Mouse (Mus musculus) neural tube, embryonic 15.5 days (tissue): ENCODE measurements around the gene Nr1h2. TPM values are rescaled to one million over a fixed set of nuclear protein-coding genes. Genes with fewer than 3 reads are reported as not detected.

Source experiments
- ATAC-seq: fragments of 200-750 bp; cut with Nextera tagmentation; 2 replicates; pipeline ENCODE4 v1.8.0; 2017; ENCODE audit warnings: mild to moderate bottlenecking, moderate TSS enrichment, moderate library complexity; ENCODE audit not compliant: low FRiP score
- H3K27ac ChIP-seq: fragments of 300-500 bp; sonication (generic); replicated peaks from 2 replicates; pipeline ENCODE4 v1.5.1; 2015; ENCODE audit warnings: mild to moderate bottlenecking, inconsistent platforms
- H3K27me3 ChIP-seq: fragments of 300-500 bp; sonication (generic); replicated peaks from 2 replicates; pipeline ENCODE4 v1.6.1; 2015; ENCODE audit warnings: inconsistent platforms
- H3K36me3 ChIP-seq: fragments of 300-500 bp; sonication (generic); 2 replicates; pipeline ENCODE4 v1.6.1; 2015; ENCODE audit warnings: inconsistent platforms
- H3K4me1 ChIP-seq: fragments of 300-500 bp; sonication (generic); 2 replicates; pipeline ENCODE4 v1.6.1; 2015; ENCODE audit warnings: inconsistent platforms
- H3K4me2 ChIP-seq: fragments of 300-500 bp; sonication (generic); 2 replicates; pipeline ENCODE4 v1.6.1; 2015; ENCODE audit warnings: inconsistent platforms, mild to moderate bottlenecking, moderate library complexity
- H3K4me3 ChIP-seq: fragments of 300-500 bp; sonication (generic); replicated peaks from 2 replicates; pipeline ENCODE4 v1.5.1; 2015; ENCODE audit warnings: mild to moderate bottlenecking, inconsistent platforms
- H3K9ac ChIP-seq: fragments of 300-500 bp; sonication (generic); replicated peaks from 2 replicates; pipeline ENCODE4 v1.6.1; 2015; ENCODE audit warnings: mild to moderate bottlenecking, inconsistent platforms
- H3K9me3 ChIP-seq: fragments of 300-500 bp; sonication (generic); replicated peaks from 2 replicates; pipeline ENCODE4 v1.6.1; 2016; ENCODE audit warnings: inconsistent platforms
- WGBS: fragments of 180-500 bp; shearing (Covaris S2); methylation state at CpG from one replicate; pipeline ENCODE4 v1.1.7; 2015; ENCODE audit warnings: mixed read lengths; 5-methylcytosine and 5-hydroxymethylcytosine counted together
- polyA plus RNA-seq: library from polyadenylated mRNA; unstranded; fragments of >200 nt; fragmentation: Nextera tagmentation; extraction: Ambion mirVana; gene quantifications from 2 replicates; pipeline ENCODE4 v1.2.1, GENCODE M21; 2015

Nr1h2 gene
- polyA plus RNA-seq, 1 experiment from 2014 or later = 54.0 TPM

- Histone ChIP-seq H3K4me2 (peak within 1 kb of the TSS; percentile 94), H3K9me3 (no peaks in the 10 kb centered on the region), H3K27me3 (no peaks in the 10 kb centered on the region), H3K4me1 (peaks cover 22% of the 10 kb centered on the region), H3K27ac (peak within 1 kb of the TSS; percentile 72), H3K9ac (peak within 1 kb of the TSS; percentile 48), H3K4me3 (peak within 1 kb of the TSS; percentile 57), H3K36me3 (peaks cover 25% of the 10 kb centered on the region)
- peak; percentile 89 for ATAC-seq
- WGBS = under 1% methylated on average over 43 of the region's 43 CpGs
These were observed 5.2 kb downstream of the Nr1h2 start, which contains the start of gene Pold1 for GRCm38 (mm10) chr7:44548497-44549087. TSS of gene Pold1 (minus strand) at chr7:44548849.

GRCm38 (mm10) chr7:44547725-44548124 lies 6.0 kb downstream of the Nr1h2 start:
- H3K9me3 ChIP-seq = no peaks in the 10 kb centered on the region
- H3K27ac ChIP-seq = no peak overlapping the region
- ATAC-seq = no peak
- 20% methylated on average over 5 of the region's 5 CpGs for WGBS
- peak overlapping the region; percentile 48 for H3K9ac ChIP-seq
- peaks cover 25% of the 10 kb centered on the region for H3K36me3 ChIP-seq
- H3K4me3 ChIP-seq = peak overlapping the region; percentile 57
- H3K4me2 ChIP-seq = peak overlapping the region; percentile 94
- H3K27me3 ChIP-seq = no peaks in the 10 kb centered on the region
- H3K4me1 ChIP-seq = peaks cover 16% of the 10 kb centered on the region

GRCm38 (mm10) chr7:44547041-44547440 lies 6.7 kb downstream of the Nr1h2 start:
- Histone ChIP-seq H3K9me3 (no peaks in the 10 kb centered on the region), H3K36me3 (peaks cover 27% of the 10 kb centered on the region), H3K4me1 (peaks cover 11% of the 10 kb centered on the region), H3K27ac (no peak overlapping the region), H3K4me3 (no peak overlapping the region), H3K9ac (no peak overlapping the region), H3K27me3 (no peaks in the 10 kb centered on the region), H3K4me2 (peak overlapping the region; percentile 94; the same call in 1 of the 2 replicates)
- 96% methylated on average over 13 of the region's 13 CpGs for WGBS
- ATAC-seq = no peak

- Histone ChIP-seq H3K36me3 (peaks cover 23% of the 10 kb centered on the region), H3K9ac (no peak overlapping the region), H3K27ac (no peak overlapping the region), H3K4me2 (no peak overlapping the region), H3K4me1 (peaks cover 11% of the 10 kb centered on the region), H3K27me3 (no peaks in the 10 kb centered on the region), H3K9me3 (no peaks in the 10 kb centered on the region), H3K4me3 (no peak overlapping the region)
- ATAC-seq = no peak
- WGBS = 97% methylated on average over 3 of the region's 3 CpGs
These were observed 7.5 kb downstream of the Nr1h2 start for GRCm38 (mm10) chr7:44546274-44546673.

- H3K4me3 ChIP-seq = no peak overlapping the region
- H3K27ac ChIP-seq = no peak overlapping the region
- 78% methylated on average over 12 of the region's 12 CpGs for WGBS
- no peak overlapping the region for H3K9ac ChIP-seq
- no peak overlapping the region for H3K4me2 ChIP-seq
- no peaks in the 10 kb centered on the region for H3K27me3 ChIP-seq
- no peaks in the 10 kb centered on the region for H3K9me3 ChIP-seq
- peaks cover 10% of the 10 kb centered on the region; the same call in 1 of the 2 replicates for H3K36me3 ChIP-seq
- H3K4me1 ChIP-seq = peaks cover 8% of the 10 kb centered on the region
- no peak for ATAC-seq
These were observed 10.7 kb downstream of the Nr1h2 start for GRCm38 (mm10) chr7:44543071-44543470.

- Histone ChIP-seq H3K9me3 (no peaks in the 10 kb centered on the region), H3K4me2 (no peak overlapping the region), H3K9ac (no peak overlapping the region), H3K27ac (no peak overlapping the region), H3K36me3 (peaks cover 14% of the 10 kb centered on the region; the same call in 1 of the 2 replicates), H3K4me3 (no peak overlapping the region), H3K27me3 (no peaks in the 10 kb centered on the region), H3K4me1 (peaks cover 3% of the 10 kb centered on the region)
- 92% methylated on average over 11 of the region's 11 CpGs for WGBS
- ATAC-seq = no peak
These were observed 11.2 kb downstream of the Nr1h2 start for GRCm38 (mm10) chr7:44542555-44542954.

GRCm38 (mm10) chr7:44538756-44539624 lies 14.8 kb downstream of the Nr1h2 start:
- 95% methylated on average over 41 of the region's 41 CpGs for WGBS
- Histone ChIP-seq H3K27ac (no peak overlapping the region), H3K36me3 (peaks cover 17% of the 10 kb centered on the region), H3K4me1 (no peaks in the 10 kb centered on the region), H3K9ac (no peak overlapping the region), H3K9me3 (no peaks in the 10 kb centered on the region), H3K27me3 (no peaks in the 10 kb centered on the region), H3K4me2 (no peak overlapping the region), H3K4me3 (no peak overlapping the region)
- ATAC-seq = no peak

GRCm38 (mm10) chr7:44537496-44537895 lies 16.3 kb downstream of the Nr1h2 start:
- no peak for ATAC-seq
- Histone ChIP-seq H3K36me3 (peaks cover 17% of the 10 kb centered on the region), H3K9ac (no peak overlapping the region), H3K4me1 (no peaks in the 10 kb centered on the region), H3K4me3 (no peak overlapping the region), H3K27ac (no peak overlapping the region), H3K9me3 (no peaks in the 10 kb centered on the region), H3K4me2 (no peak overlapping the region), H3K27me3 (no peaks in the 10 kb centered on the region)
- 93% methylated on average over 13 of the region's 13 CpGs for WGBS

- H3K4me2 ChIP-seq = no peak overlapping the region
- H3K27me3 ChIP-seq = no peaks in the 10 kb centered on the region
- H3K36me3 ChIP-seq = peaks cover 14% of the 10 kb centered on the region
- H3K27ac ChIP-seq = no peak overlapping the region
- no peak for ATAC-seq
- H3K4me3 ChIP-seq = no peak overlapping the region
- H3K4me1 ChIP-seq = no peaks in the 10 kb centered on the region
- 90% methylated on average over 7 of the region's 7 CpGs for WGBS
- H3K9ac ChIP-seq = no peak overlapping the region
- no peaks in the 10 kb centered on the region for H3K9me3 ChIP-seq
These were observed 16.7 kb downstream of the Nr1h2 start for GRCm38 (mm10) chr7:44537009-44537408.

GRCm38 (mm10) chr7:44536590-44536968 lies 17.2 kb downstream of the Nr1h2 start:
- Histone ChIP-seq H3K4me2 (no peak overlapping the region), H3K36me3 (peaks cover 11% of the 10 kb centered on the region), H3K4me1 (no peaks in the 10 kb centered on the region), H3K4me3 (no peak overlapping the region), H3K9ac (no peak overlapping the region), H3K27ac (no peak overlapping the region), H3K27me3 (no peaks in the 10 kb centered on the region), H3K9me3 (no peaks in the 10 kb centered on the region)
- 87% methylated on average over 6 of the region's 6 CpGs for WGBS
- no peak for ATAC-seq

GRCm38 (mm10) chr7:44535657-44536589 lies 17.8 kb downstream of the Nr1h2 start:
- H3K27ac ChIP-seq = no peak overlapping the region
- ATAC-seq = no peak
- no peaks in the 10 kb centered on the region for H3K27me3 ChIP-seq
- no peaks in the 10 kb centered on the region for H3K9me3 ChIP-seq
- H3K4me3 ChIP-seq = no peak overlapping the region
- H3K4me1 ChIP-seq = no peaks in the 10 kb centered on the region
- H3K9ac ChIP-seq = no peak overlapping the region
- no peak overlapping the region for H3K4me2 ChIP-seq
- H3K36me3 ChIP-seq = peaks cover 11% of the 10 kb centered on the region
- 94% methylated on average over 27 of the region's 27 CpGs for WGBS
